9 mouse cellular contexts compared by ENCODE assay signal in genomic region chr2:50877716-50878115, GRCm38 (mm10).
A peak's percentile ranks its signal among the peaks of the same experiment; 100 is the strongest.
DNase-seq lines count a peak whose midpoint lies in the region; ATAC-seq and TF ChIP-seq lines count a peak whose summit lies in the region.
"Had no signal": no experiment of that assay in that cellular context is flagged by ENCODE, and none has a peak within 500 bp of the region (broad histone marks: within the 10 kb centered on the region; RNA-seq: fewer than 3 reads in every experiment).

No protein-coding gene starts in this region.

- peak; percentile 9 for DNase-seq in adrenal gland, adult 8-10 months
- DNase-seq in adrenal gland, adult 18-20 months (ENCODE audit: low spot score in 2 of 2) = no peak
- peak; percentile 18 for DNase-seq in gastrocnemius, postnatal 10 days
- peak; percentile 79 for DNase-seq in skeletal muscle tissue, adult 2 months (ENCODE audit: low read depth, low spot score)
- DNase-seq in layer of hippocampus, adult 2 months (ENCODE audit: low spot score in 2 of 2) = no peak
- no peak for DNase-seq in thymus, postnatal 4 days
- DNase-seq in thymus, postnatal 14 days = no peak
- DNase-seq: left cerebral cortex, postnatal 4 days had no signal

- 0 out of 2 replicates have a peak, but pooled peaks cover 3% of the 10 kb centered on the region for H3K4me1 ChIP-seq in kidney, embryonic 16.5 days (ENCODE audit: insufficient read depth, low read length)

- no peaks in the 10 kb centered on the region for H3K9me3 ChIP-seq in kidney, embryonic 16.5 days (ENCODE audit: low read length)

- peak overlapping the region; percentile 30; the same call in 1 of the 2 replicates for H3K27ac ChIP-seq in kidney, embryonic 16.5 days (ENCODE audit: low read length)
- H3K27ac ChIP-seq in layer of hippocampus, adult 2 months = no peak overlapping the region

- H3K9ac ChIP-seq in kidney, embryonic 16.5 days (replicated peaks; ENCODE audit: low read length) = no peak overlapping the region

- peak overlapping the region; percentile 11 for H3K4me2 ChIP-seq in kidney, embryonic 16.5 days (replicated peaks; ENCODE audit: low read depth, low read length)

- ATAC-seq in kidney, embryonic 16.5 days (ENCODE audit: low FRiP score, low TSS enrichment) = no peak

- no peak overlapping the region for H3K4me3 ChIP-seq in kidney, embryonic 16.5 days (ENCODE audit: low read length)
- no peak overlapping the region for H3K4me3 ChIP-seq in layer of hippocampus, adult 2 months

- no peaks in the 10 kb centered on the region for H3K36me3 ChIP-seq in kidney, embryonic 16.5 days (ENCODE audit: insufficient read depth, low read length)

- 40% methylated on average over 17 of the region's 17 CpGs for WGBS in kidney, embryonic 16.5 days

- H3K27me3 ChIP-seq in kidney, embryonic 16.5 days (ENCODE audit: insufficient read depth, low read length) = no peaks in the 10 kb centered on the region

- TF ChIP-seq CTCF in layer of hippocampus, adult 2 months (conservative IDR thresholded peaks at IDR 0.05) = no peak

Comparison
In these comparisons a context has a peak if more than half of its experiments do, and no peak if none do; other contexts are left out.
1. DNase-seq: peak in adrenal gland, adult 8-10 months (single experiment), gastrocnemius, postnatal 10 days (single experiment) and skeletal muscle tissue, adult 2 months (single experiment); none in adrenal gland, adult 18-20 months (0 of 2), layer of hippocampus, adult 2 months (0 of 2), thymus, postnatal 4 days (single experiment) and thymus, postnatal 14 days (single experiment).